Mouse (Mus musculus) midbrain, embryonic 13.5 days (tissue): ENCODE data around the gene Mrvi1. TPM values are rescaled to one million over a fixed set of nuclear protein-coding genes. Genes with fewer than 3 reads are reported as not detected.

Source experiments
- ATAC-seq: fragments of 200-750 bp; cut with Nextera tagmentation; 2 replicates; pipeline ENCODE4 v1.8.0; 2017; ENCODE audit warnings: mild to moderate bottlenecking, moderate TSS enrichment, moderate library complexity
- H3K27ac ChIP-seq: fragments of 300-500 bp; sonication (generic); 2 replicates; pipeline ENCODE4 v1.5.1; 2015; ENCODE audit warnings: inconsistent platforms, mild to moderate bottlenecking, moderate library complexity
- H3K27me3 ChIP-seq: fragments of 300-500 bp; sonication (generic); 2 replicates; pipeline ENCODE4 v1.6.1; 2015; ENCODE audit warnings: mild to moderate bottlenecking, inconsistent platforms
- H3K36me3 ChIP-seq: fragments of 300-500 bp; sonication (generic); 2 replicates; pipeline ENCODE4 v1.6.1; 2015; ENCODE audit warnings: mild to moderate bottlenecking, inconsistent platforms
- H3K4me1 ChIP-seq: fragments of 300-500 bp; sonication (generic); replicated peaks from 2 replicates; pipeline ENCODE4 v1.6.1; 2015; ENCODE audit warnings: inconsistent platforms
- H3K4me2 ChIP-seq: fragments of 300-500 bp; sonication (generic); replicated peaks from 2 replicates; pipeline ENCODE4 v1.6.1; 2015; ENCODE audit warnings: moderate library complexity, mild to moderate bottlenecking, inconsistent platforms
- H3K4me3 ChIP-seq: fragments of 300-500 bp; sonication (generic); replicated peaks from 2 replicates; pipeline ENCODE4 v1.5.1; 2015; ENCODE audit warnings: mild to moderate bottlenecking, inconsistent platforms
- H3K9ac ChIP-seq: fragments of 300-500 bp; sonication (generic); replicated peaks from 2 replicates; pipeline ENCODE4 v1.6.1; 2015; ENCODE audit warnings: mild to moderate bottlenecking, inconsistent platforms
- H3K9me3 ChIP-seq: fragments of 300-500 bp; sonication (generic); 2 replicates; pipeline ENCODE4 v1.6.1; 2016; ENCODE audit warnings: mild to moderate bottlenecking, inconsistent platforms
- WGBS: fragments of 180-500 bp; shearing (Covaris S2); methylation state at CpG from one replicate; pipeline ENCODE4 v1.1.7; 2015; 5-methylcytosine and 5-hydroxymethylcytosine counted together
- polyA plus RNA-seq: library from polyadenylated mRNA; unstranded; fragments of >200 nt; fragmentation: Nextera tagmentation; extraction: Ambion mirVana; gene quantifications from 2 replicates; pipeline ENCODE4 v1.2.1, GENCODE M21; 2015

Mrvi1 gene
- polyA plus RNA-seq, 1 experiment from 2014 or later: 0.62 TPM

- ATAC-seq: no peak
- no peak overlapping the region for H3K4me2 ChIP-seq
- H3K27me3 ChIP-seq: no peaks in the 10 kb centered on the region
- no peaks in the 10 kb centered on the region for H3K9me3 ChIP-seq
- no peaks in the 10 kb centered on the region for H3K4me1 ChIP-seq
- no peak overlapping the region for H3K27ac ChIP-seq
- H3K4me3 ChIP-seq: no peak overlapping the region
- WGBS: 87% methylated on average over 5 of the region's 5 CpGs
- no peak overlapping the region for H3K9ac ChIP-seq
- no peaks in the 10 kb centered on the region for H3K36me3 ChIP-seq
These were observed 122.1 kb downstream of the Mrvi1 start for GRCm38 (mm10) chr7:110860129-110860528.

GRCm38 (mm10) chr7:110855604-110856003 lies 126.7 kb downstream of the Mrvi1 start:
- 84% methylated on average over 1 of the region's 1 CpGs for WGBS
- Histone ChIP-seq H3K9ac (no peak overlapping the region), H3K4me2 (no peak overlapping the region), H3K27ac (no peak overlapping the region), H3K36me3 (no peaks in the 10 kb centered on the region), H3K4me1 (peaks cover 4% of the 10 kb centered on the region; the same call in 1 of the 2 replicates), H3K9me3 (no peaks in the 10 kb centered on the region), H3K4me3 (no peak overlapping the region), H3K27me3 (no peaks in the 10 kb centered on the region)
- ATAC-seq: no peak

- 86% methylated on average over 8 of the region's 8 CpGs for WGBS
- H3K27ac ChIP-seq: no peak overlapping the region
- H3K4me3 ChIP-seq: no peak overlapping the region
- H3K36me3 ChIP-seq: no peaks in the 10 kb centered on the region
- H3K9ac ChIP-seq: no peak overlapping the region
- no peaks in the 10 kb centered on the region for H3K9me3 ChIP-seq
- no peaks in the 10 kb centered on the region for H3K27me3 ChIP-seq
- H3K4me1 ChIP-seq: peaks cover 4% of the 10 kb centered on the region; the same call in 1 of the 2 replicates
- ATAC-seq: no peak
- no peak overlapping the region for H3K4me2 ChIP-seq
These were observed 127.2 kb downstream of the Mrvi1 start for GRCm38 (mm10) chr7:110854927-110855546.

- H3K27ac ChIP-seq: no peak overlapping the region
- H3K4me1 ChIP-seq: peaks cover 4% of the 10 kb centered on the region; the same call in 1 of the 2 replicates
- H3K9ac ChIP-seq: no peak overlapping the region
- H3K9me3 ChIP-seq: no peaks in the 10 kb centered on the region
- no peak for ATAC-seq
- H3K27me3 ChIP-seq: no peaks in the 10 kb centered on the region
- WGBS: 67% methylated on average over 3 of the region's 3 CpGs
- no peaks in the 10 kb centered on the region for H3K36me3 ChIP-seq
- H3K4me2 ChIP-seq: no peak overlapping the region
- H3K4me3 ChIP-seq: no peak overlapping the region
These were observed 127.7 kb downstream of the Mrvi1 start for GRCm38 (mm10) chr7:110854519-110854918.

GRCm38 (mm10) chr7:110853611-110854010 lies 128.7 kb downstream of the Mrvi1 start:
- Histone ChIP-seq H3K4me3 (no peak overlapping the region), H3K27ac (no peak overlapping the region), H3K9ac (no peak overlapping the region), H3K4me1 (peaks cover 4% of the 10 kb centered on the region; the same call in 1 of the 2 replicates), H3K27me3 (no peaks in the 10 kb centered on the region), H3K9me3 (no peaks in the 10 kb centered on the region), H3K36me3 (no peaks in the 10 kb centered on the region), H3K4me2 (no peak overlapping the region)
- no peak for ATAC-seq
- WGBS: 60% methylated on average over 10 of the region's 10 CpGs

- WGBS: 79% methylated on average over 7 of the region's 7 CpGs
These were observed 130.6 kb downstream of the Mrvi1 start for GRCm38 (mm10) chr7:110851541-110852203.

GRCm38 (mm10) chr7:110848371-110848770 lies 133.9 kb downstream of the Mrvi1 start:
- Histone ChIP-seq H3K27me3 (no peaks in the 10 kb centered on the region), H3K4me3 (no peak overlapping the region), H3K36me3 (no peaks in the 10 kb centered on the region), H3K9ac (no peak overlapping the region), H3K9me3 (no peaks in the 10 kb centered on the region), H3K4me2 (no peak overlapping the region), H3K27ac (no peak overlapping the region), H3K4me1 (peaks cover 4% of the 10 kb centered on the region)
- WGBS: 89% methylated on average over 1 of the region's 1 CpGs
- ATAC-seq: no peak

More at GRCm38 (mm10) chr7:110851541-110852203, 130.6 kb downstream of the Mrvi1 start:
- H3K9ac ChIP-seq: no peak overlapping the region
- no peak for ATAC-seq
- no peak overlapping the region for H3K4me3 ChIP-seq
- H3K27ac ChIP-seq: no peak overlapping the region
- no peaks in the 10 kb centered on the region for H3K9me3 ChIP-seq
- H3K4me2 ChIP-seq: no peak overlapping the region
- peaks cover 4% of the 10 kb centered on the region; the same call in 1 of the 2 replicates for H3K4me1 ChIP-seq
- H3K36me3 ChIP-seq: no peaks in the 10 kb centered on the region
- no peaks in the 10 kb centered on the region for H3K27me3 ChIP-seq

- no peak overlapping the region for H3K9ac ChIP-seq
- no peak for ATAC-seq
- no peak overlapping the region for H3K4me3 ChIP-seq
- H3K27me3 ChIP-seq: no peaks in the 10 kb centered on the region
- no peak overlapping the region for H3K27ac ChIP-seq
- peaks cover 5% of the 10 kb centered on the region for H3K4me1 ChIP-seq
- H3K9me3 ChIP-seq: no peaks in the 10 kb centered on the region
- no peaks in the 10 kb centered on the region for H3K36me3 ChIP-seq
- no peak overlapping the region for H3K4me2 ChIP-seq
- WGBS: 92% methylated on average over 2 of the region's 2 CpGs
These were observed 134.9 kb downstream of the Mrvi1 start for GRCm38 (mm10) chr7:110847321-110847720.

- Histone ChIP-seq H3K4me2 (peak within 1 kb of the TSS; percentile 78), H3K4me3 (peak within 1 kb of the TSS; percentile 78), H3K27ac (peak within 1 kb of the TSS; percentile 88), H3K9ac (peak within 1 kb of the TSS; percentile 86), H3K4me1 (peaks cover 5% of the 10 kb centered on the region), H3K27me3 (no peaks in the 10 kb centered on the region), H3K9me3 (no peaks in the 10 kb centered on the region), H3K36me3 (no peaks in the 10 kb centered on the region)
- WGBS: under 1% methylated on average over 42 of the region's 42 CpGs
- peak; percentile 97 for ATAC-seq
These were observed 138.1 kb downstream of the Mrvi1 start, which contains the start of gene Rnf141 for GRCm38 (mm10) chr7:110843916-110844874. TSS of gene Rnf141 (minus strand) at chr7:110844457.

GRCm38 (mm10) chr7:110840332-110840731 lies 141.9 kb downstream of the Mrvi1 start:
- WGBS: 87% methylated on average over 4 of the region's 4 CpGs
- ATAC-seq: no peak
- peaks cover 5% of the 10 kb centered on the region for H3K4me1 ChIP-seq

GRCm38 (mm10) chr7:110834522-110834921 lies 147.7 kb downstream of the Mrvi1 start:
- Histone ChIP-seq H3K9ac (no peak overlapping the region), H3K4me1 (no peaks in the 10 kb centered on the region), H3K9me3 (no peaks in the 10 kb centered on the region), H3K36me3 (peaks cover 17% of the 10 kb centered on the region), H3K4me2 (no peak overlapping the region), H3K27ac (no peak overlapping the region), H3K4me3 (no peak overlapping the region), H3K27me3 (no peaks in the 10 kb centered on the region)
- ATAC-seq: no peak
- WGBS: 75% methylated on average over 3 of the region's 3 CpGs

More at GRCm38 (mm10) chr7:110840332-110840731, 141.9 kb downstream of the Mrvi1 start:
- Histone ChIP-seq H3K4me2 (no peak overlapping the region), H3K4me3 (no peak overlapping the region), H3K27ac (no peak overlapping the region), H3K27me3 (no peaks in the 10 kb centered on the region), H3K9me3 (no peaks in the 10 kb centered on the region), H3K36me3 (no peaks in the 10 kb centered on the region), H3K9ac (no peak overlapping the region)

- H3K27me3 ChIP-seq: no peaks in the 10 kb centered on the region
- H3K4me3 ChIP-seq: no peak overlapping the region
- WGBS: 94% methylated on average over 1 of the region's 1 CpGs
- no peak for ATAC-seq
- no peak overlapping the region for H3K4me2 ChIP-seq
- no peaks in the 10 kb centered on the region for H3K4me1 ChIP-seq
- peaks cover 20% of the 10 kb centered on the region for H3K36me3 ChIP-seq
- no peak overlapping the region for H3K9ac ChIP-seq
- no peaks in the 10 kb centered on the region for H3K9me3 ChIP-seq
- no peak overlapping the region for H3K27ac ChIP-seq
These were observed 148.2 kb downstream of the Mrvi1 start for GRCm38 (mm10) chr7:110834018-110834417.
